Mouse (Mus musculus) heart, embryonic 12.5 days (tissue): Measurements from ENCODE around the gene Nectin1. TPM values are rescaled to one million over a fixed set of nuclear protein-coding genes. Genes with fewer than 3 reads are reported as not detected.
A peak's percentile ranks its signal among the peaks of the same experiment; 100 is the strongest.

Experiments
- ATAC-seq: fragments of 200-750 bp; cut with Nextera tagmentation; 2 replicates; pipeline ENCODE4 v1.8.0; 2017; ENCODE audit warnings: moderate TSS enrichment, moderate library complexity; ENCODE audit not compliant: insufficient number of reproducible peaks, low FRiP score
- H3K27ac ChIP-seq: fragments of 300-500 bp; sonication (generic); 2 replicates; pipeline ENCODE4 v1.5.1; 2016; ENCODE audit warnings: mild to moderate bottlenecking, moderate library complexity; ENCODE audit not compliant: poor library complexity, severe bottlenecking
- H3K27me3 ChIP-seq: fragments of 300-500 bp; sonication (generic); replicated peaks from 2 replicates; pipeline ENCODE4 v1.6.1; 2016; ENCODE audit warnings: mild to moderate bottlenecking, moderate library complexity
- H3K36me3 ChIP-seq: fragments of 300-500 bp; sonication (generic); 2 replicates; pipeline ENCODE4 v1.6.1; 2016; ENCODE audit warnings: mild to moderate bottlenecking, moderate library complexity
- H3K4me1 ChIP-seq: fragments of 300-500 bp; sonication (generic); replicated peaks from 2 replicates; pipeline ENCODE4 v1.6.1; 2016; ENCODE audit warnings: mild to moderate bottlenecking
- H3K4me2 ChIP-seq: fragments of 300-500 bp; sonication (generic); 2 replicates; pipeline ENCODE4 v1.6.1; 2016; ENCODE audit warnings: mild to moderate bottlenecking, moderate library complexity
- H3K4me3 ChIP-seq: fragments of 300-500 bp; sonication (generic); 2 replicates; pipeline ENCODE4 v1.5.1; 2016; ENCODE audit warnings: mild to moderate bottlenecking
- H3K9ac ChIP-seq: fragments of 300-500 bp; sonication (generic); 2 replicates; pipeline ENCODE4 v1.6.1; 2016; ENCODE audit warnings: mild to moderate bottlenecking, moderate library complexity
- H3K9me3 ChIP-seq: fragments of 300-500 bp; sonication (generic); replicated peaks from 2 replicates; pipeline ENCODE4 v1.6.1; 2016; ENCODE audit warnings: mild to moderate bottlenecking, moderate library complexity
- WGBS: fragments of 180-500 bp; shearing (Covaris S2); methylation state at CpG from one replicate; pipeline ENCODE4 v1.1.7; 2016; 5-methylcytosine and 5-hydroxymethylcytosine counted together
- polyA plus RNA-seq: library from polyadenylated mRNA; unstranded; fragments of >200 nt; fragmentation: Nextera tagmentation; extraction: Ambion mirVana; gene quantifications from 2 replicates; pipeline ENCODE4 v1.2.1, GENCODE M21; 2016

The Nectin1 gene
- polyA plus RNA-seq, 1 experiment from 2014 or later: 1.9 TPM

GRCm38 (mm10) chr9:43768779-43769178 is 25.0 kb downstream of the Nectin1 start:
- Histone ChIP-seq H3K36me3 (no peaks in the 10 kb centered on the region), H3K9me3 (0 out of 2 replicates have a peak, but pooled peaks cover 2% of the 10 kb centered on the region), H3K4me3 (no peak overlapping the region), H3K27ac (no peak overlapping the region), H3K4me2 (no peak overlapping the region), H3K4me1 (peaks cover 31% of the 10 kb centered on the region), H3K9ac (no peak overlapping the region), H3K27me3 (no peaks in the 10 kb centered on the region)
- ATAC-seq: no peak
- 19% methylated on average over 4 of the region's 4 CpGs for WGBS

GRCm38 (mm10) chr9:43769228-43769627 is 25.4 kb downstream of the Nectin1 start:
- Histone ChIP-seq H3K4me1 (peaks cover 31% of the 10 kb centered on the region), H3K27ac (no peak overlapping the region), H3K36me3 (no peaks in the 10 kb centered on the region), H3K27me3 (no peaks in the 10 kb centered on the region), H3K4me2 (no peak overlapping the region), H3K9ac (no peak overlapping the region), H3K4me3 (no peak overlapping the region), H3K9me3 (no peaks in the 10 kb centered on the region)
- WGBS: 56% methylated on average over 7 of the region's 7 CpGs
- no peak for ATAC-seq

DNA sequence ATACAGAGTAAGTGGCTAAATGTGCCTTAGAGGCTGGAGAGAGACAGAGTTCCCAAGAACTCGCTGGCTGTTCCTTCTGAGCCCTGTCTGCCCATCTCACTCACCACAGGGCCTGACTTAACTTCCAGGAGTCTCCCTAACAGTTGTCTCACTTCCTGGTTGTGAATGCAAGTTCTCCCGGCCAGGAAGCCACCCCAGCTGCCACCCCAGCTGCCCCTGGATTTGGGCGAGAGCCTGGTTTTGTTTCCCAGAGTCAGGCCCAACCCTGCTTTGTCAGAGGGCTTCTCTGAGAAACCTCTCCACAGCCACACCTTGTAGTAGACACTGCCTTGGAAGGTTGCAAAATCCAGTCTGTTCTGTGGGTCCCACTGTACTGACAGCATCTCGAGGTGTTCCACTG is 26.2 kb downstream of the Nectin1 start:
- WGBS: 70% methylated on average over 4 of the region's 4 CpGs
- ATAC-seq: no peak
- Histone ChIP-seq H3K36me3 (no peaks in the 10 kb centered on the region), H3K4me1 (peaks cover 31% of the 10 kb centered on the region), H3K27ac (no peak overlapping the region), H3K4me2 (no peak overlapping the region), H3K27me3 (no peaks in the 10 kb centered on the region), H3K9ac (no peak overlapping the region), H3K9me3 (no peaks in the 10 kb centered on the region), H3K4me3 (no peak overlapping the region)

DNA sequence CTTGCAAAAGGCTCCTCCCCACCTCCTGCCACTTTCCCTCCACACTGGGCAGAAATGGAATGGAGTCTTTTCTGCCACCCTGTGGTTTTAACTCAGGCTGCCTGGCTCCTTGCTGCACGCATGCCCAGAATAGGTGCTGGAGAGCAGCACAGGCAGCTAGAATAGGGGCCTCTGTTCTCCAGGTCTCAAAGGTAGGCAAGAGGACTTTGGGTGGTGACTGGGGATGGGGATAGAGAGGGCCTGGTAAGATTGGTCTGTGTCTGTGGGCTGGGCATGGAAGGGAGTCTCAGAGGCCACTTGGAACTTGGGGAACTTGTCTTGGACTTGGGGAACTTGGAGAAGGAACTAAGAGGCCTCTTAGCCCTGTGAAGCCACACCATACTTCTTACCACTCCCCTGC is 27.3 kb downstream of the Nectin1 start:
- no peak for ATAC-seq
- H3K27me3 ChIP-seq: no peaks in the 10 kb centered on the region
- no peaks in the 10 kb centered on the region for H3K36me3 ChIP-seq
- H3K4me1 ChIP-seq: peaks cover 24% of the 10 kb centered on the region
- no peaks in the 10 kb centered on the region for H3K9me3 ChIP-seq
- WGBS: 63% methylated on average over 1 of the region's 1 CpGs
- no peak overlapping the region for H3K9ac ChIP-seq
- no peak overlapping the region for H3K4me3 ChIP-seq
- no peak overlapping the region for H3K4me2 ChIP-seq
- no peak overlapping the region for H3K27ac ChIP-seq

DNA sequence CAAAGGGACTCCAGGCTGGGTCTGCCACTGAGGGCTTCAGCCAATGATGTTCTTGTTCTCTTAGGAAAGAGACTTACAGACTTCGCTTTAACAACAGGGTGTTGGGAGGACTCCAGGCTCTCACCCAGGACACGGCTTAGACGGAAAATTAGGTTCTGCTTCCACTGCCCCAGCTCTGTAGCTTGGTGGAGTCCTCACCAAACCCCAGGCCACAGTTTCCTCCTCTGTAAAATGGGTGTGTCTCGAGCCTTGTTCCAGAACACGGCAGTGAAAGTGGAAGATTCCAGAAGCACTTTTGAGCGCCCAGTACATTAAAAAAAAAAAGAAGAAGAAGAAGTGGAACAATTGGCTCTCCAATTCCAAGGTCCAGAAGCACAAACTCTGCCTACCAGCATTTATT is 28.7 kb downstream of the Nectin1 start:
- ATAC-seq: no peak
- H3K9me3 ChIP-seq: no peaks in the 10 kb centered on the region
- H3K4me3 ChIP-seq: no peak overlapping the region
- peaks cover 21% of the 10 kb centered on the region for H3K4me1 ChIP-seq
- no peak overlapping the region for H3K27ac ChIP-seq
- no peak overlapping the region for H3K9ac ChIP-seq
- H3K27me3 ChIP-seq: no peaks in the 10 kb centered on the region
- no peak overlapping the region for H3K4me2 ChIP-seq
- H3K36me3 ChIP-seq: no peaks in the 10 kb centered on the region
- 85% methylated on average over 6 of the region's 6 CpGs for WGBS

DNA sequence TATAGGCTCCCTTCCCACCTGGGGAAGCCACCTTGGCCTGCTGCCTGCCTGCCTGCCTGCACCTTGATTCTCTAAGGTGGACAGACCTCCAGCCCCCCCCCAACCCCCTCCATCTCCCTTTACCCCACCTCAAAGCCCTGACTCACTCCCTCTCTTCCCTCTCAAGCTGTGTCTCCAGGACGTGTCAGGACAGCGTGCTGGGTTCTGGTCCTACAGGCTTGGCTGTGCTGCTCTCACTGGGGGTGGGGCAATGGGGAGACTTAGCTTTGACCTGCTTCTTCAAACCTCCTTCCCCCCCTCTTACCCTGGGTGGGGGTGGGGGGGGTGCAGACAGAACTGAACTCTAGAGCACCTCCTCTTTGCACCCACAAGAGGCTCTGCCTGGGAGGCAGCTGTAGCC is 29.7 kb downstream of the Nectin1 start:
- Histone ChIP-seq H3K27me3 (no peaks in the 10 kb centered on the region), H3K9me3 (no peaks in the 10 kb centered on the region), H3K36me3 (no peaks in the 10 kb centered on the region), H3K4me2 (no peak overlapping the region), H3K9ac (no peak overlapping the region), H3K4me1 (peaks cover 26% of the 10 kb centered on the region), H3K27ac (no peak overlapping the region), H3K4me3 (no peak overlapping the region)
- ATAC-seq: no peak
- WGBS: 67% methylated on average over 2 of the region's 2 CpGs

DNA sequence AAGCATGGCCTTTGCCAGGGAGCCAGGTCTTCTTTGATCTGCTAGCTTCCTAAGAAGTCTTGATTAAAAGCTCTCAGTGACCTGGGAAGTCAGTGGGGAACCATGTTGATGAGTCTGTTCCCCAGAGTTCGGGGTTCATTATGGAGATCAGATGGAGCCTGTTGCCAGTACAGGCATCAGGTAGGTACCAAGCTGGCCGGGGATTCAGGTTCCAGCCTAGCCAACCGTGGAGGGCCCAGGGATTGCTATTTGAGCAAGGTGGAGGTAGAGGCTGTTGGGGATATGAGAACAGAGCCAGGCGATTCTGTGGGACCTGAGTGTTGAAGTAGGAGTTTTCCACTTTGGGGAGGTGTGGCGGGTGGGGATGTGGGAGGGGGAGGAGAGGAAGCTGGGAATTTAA is 30.6 kb downstream of the Nectin1 start:
- Histone ChIP-seq H3K36me3 (no peaks in the 10 kb centered on the region), H3K9me3 (no peaks in the 10 kb centered on the region), H3K4me2 (no peak overlapping the region), H3K27me3 (no peaks in the 10 kb centered on the region), H3K4me3 (no peak overlapping the region), H3K4me1 (peaks cover 23% of the 10 kb centered on the region), H3K27ac (no peak overlapping the region), H3K9ac (no peak overlapping the region)
- no peak for ATAC-seq
- WGBS: 82% methylated on average over 5 of the region's 5 CpGs

GRCm38 (mm10) chr9:43776231-43776630 is 32.4 kb downstream of the Nectin1 start:
- no peak overlapping the region for H3K4me2 ChIP-seq
- peaks cover 17% of the 10 kb centered on the region for H3K4me1 ChIP-seq
- no peak overlapping the region for H3K27ac ChIP-seq
- no peak overlapping the region for H3K9ac ChIP-seq
- ATAC-seq: no peak
- H3K9me3 ChIP-seq: no peaks in the 10 kb centered on the region
- WGBS: 78% methylated on average over 3 of the region's 3 CpGs
- H3K27me3 ChIP-seq: 0 out of 2 replicates have a peak, but pooled peaks cover 5% of the 10 kb centered on the region
- H3K36me3 ChIP-seq: no peaks in the 10 kb centered on the region
- H3K4me3 ChIP-seq: no peak overlapping the region

- no peak for ATAC-seq
- Histone ChIP-seq H3K4me2 (no peak overlapping the region), H3K27me3 (0 out of 2 replicates have a peak, but pooled peaks cover 6% of the 10 kb centered on the region), H3K9me3 (no peaks in the 10 kb centered on the region), H3K36me3 (no peaks in the 10 kb centered on the region), H3K4me1 (peaks cover 23% of the 10 kb centered on the region), H3K9ac (0 out of 2 replicates have a peak overlapping the region, but pooled peaks have one; percentile 23), H3K27ac (no peak overlapping the region), H3K4me3 (no peak overlapping the region)
- WGBS: 69% methylated on average over 16 of the region's 16 CpGs
Measured at GRCm38 (mm10) chr9:43777362-43778360, 33.9 kb downstream of the Nectin1 start.

GRCm38 (mm10) chr9:43780883-43781282 is 37.1 kb downstream of the Nectin1 start:
- Histone ChIP-seq H3K9me3 (no peaks in the 10 kb centered on the region), H3K36me3 (no peaks in the 10 kb centered on the region), H3K27me3 (0 out of 2 replicates have a peak, but pooled peaks cover 6% of the 10 kb centered on the region), H3K9ac (no peak overlapping the region), H3K4me3 (no peak overlapping the region), H3K4me2 (no peak overlapping the region), H3K4me1 (peaks cover 34% of the 10 kb centered on the region), H3K27ac (no peak overlapping the region)
- ATAC-seq: no peak
- WGBS: 47% methylated on average over 8 of the region's 8 CpGs

- H3K9ac ChIP-seq: no peak overlapping the region
- 40% methylated on average over 5 of the region's 5 CpGs for WGBS
- no peak overlapping the region for H3K27ac ChIP-seq
- no peak for ATAC-seq
- H3K36me3 ChIP-seq: no peaks in the 10 kb centered on the region
- H3K9me3 ChIP-seq: no peaks in the 10 kb centered on the region
- peaks cover 40% of the 10 kb centered on the region for H3K4me1 ChIP-seq
- H3K4me2 ChIP-seq: no peak overlapping the region
- H3K4me3 ChIP-seq: no peak overlapping the region
- H3K27me3 ChIP-seq: 0 out of 2 replicates have a peak, but pooled peaks cover 6% of the 10 kb centered on the region
Measured at GRCm38 (mm10) chr9:43782401-43782800, 38.6 kb downstream of the Nectin1 start.
